Mouse (Mus musculus) frontal cortex, adult (tissue): ENCODE data around the gene Fgf14.
"Not testable (repeated sequence)": the region's sequence is repeated elsewhere in the genome, so short reads cannot be mapped to it uniquely, and the experiment has no call there.

Experiments used
- ATAC-seq: cut with Nextera tagmentation; 2 replicates; pipeline ENCODE4 v1.9.2; 2017; ENCODE audit warnings: mild to moderate bottlenecking, moderate library complexity, mixed read lengths; ENCODE audit not compliant: low TSS enrichment

Fgf14 gene

GRCm38 (mm10) chr14:124676506-124677177 lies at the start of gene Fgf14:
Gene Fgf14 (minus strand): TSS chr14:124677127.
- peak; percentile 23 for ATAC-seq

GRCm38 (mm10) chr14:124677379-124677778 lies 452 bp upstream of the Fgf14 start:
- ATAC-seq = peak; percentile 86

GRCm38 (mm10) chr14:124675654-124676505 lies 1.0 kb downstream of the Fgf14 start:
- ATAC-seq = peak; percentile 69

- ATAC-seq = peak; percentile 45
These were observed 1.7 kb downstream of the Fgf14 start for GRCm38 (mm10) chr14:124675142-124675653.

- ATAC-seq = peak; percentile 16
These were observed 2.3 kb downstream of the Fgf14 start for GRCm38 (mm10) chr14:124674536-124675141.

GRCm38 (mm10) chr14:124669739-124670138 lies 7.2 kb downstream of the Fgf14 start:
- ATAC-seq = 0 out of 2 replicates have a peak, but pooled peaks have one; percentile 20

GRCm38 (mm10) chr14:124642822-124643221 lies 34.1 kb downstream of the Fgf14 start:
- peak; percentile 65; the same call in 1 of the 2 replicates for ATAC-seq

GRCm38 (mm10) chr14:124634881-124635280 lies 42.0 kb downstream of the Fgf14 start:
- ATAC-seq = peak; percentile 84; the same call in 1 of the 2 replicates

- peak; percentile 91 for ATAC-seq
These were observed 63.5 kb downstream of the Fgf14 start for GRCm38 (mm10) chr14:124613473-124613872.

GRCm38 (mm10) chr14:124606036-124606711 lies 70.8 kb downstream of the Fgf14 start:
- ATAC-seq = peak; percentile 68

- ATAC-seq = peak; percentile 91
These were observed 71.7 kb downstream of the Fgf14 start for GRCm38 (mm10) chr14:124605031-124605743.

GRCm38 (mm10) chr14:124576571-124576970 lies 100.4 kb downstream of the Fgf14 start:
- no peak for ATAC-seq

- ATAC-seq = peak; percentile 68
These were observed 101.6 kb downstream of the Fgf14 start for GRCm38 (mm10) chr14:124575130-124575885.

- ATAC-seq = no peak
These were observed 110.5 kb downstream of the Fgf14 start for GRCm38 (mm10) chr14:124566445-124566844.

GRCm38 (mm10) chr14:124561544-124561943 lies 115.4 kb downstream of the Fgf14 start:
- no peak for ATAC-seq

- ATAC-seq = no peak
These were observed 140.8 kb downstream of the Fgf14 start for GRCm38 (mm10) chr14:124536106-124536505.

- not testable (repeated sequence) for ATAC-seq
These were observed 141.6 kb downstream of the Fgf14 start for GRCm38 (mm10) chr14:124535376-124535775.

- ATAC-seq = no peak
These were observed 144.9 kb downstream of the Fgf14 start for GRCm38 (mm10) chr14:124532051-124532450.

GRCm38 (mm10) chr14:124512009-124512408 lies 164.9 kb downstream of the Fgf14 start:
- ATAC-seq = no peak

GRCm38 (mm10) chr14:124488971-124489370 lies 188.0 kb downstream of the Fgf14 start:
- ATAC-seq = no peak
